Mouse (Mus musculus): Measurements from ENCODE around the gene Rrp15.

DNA sequence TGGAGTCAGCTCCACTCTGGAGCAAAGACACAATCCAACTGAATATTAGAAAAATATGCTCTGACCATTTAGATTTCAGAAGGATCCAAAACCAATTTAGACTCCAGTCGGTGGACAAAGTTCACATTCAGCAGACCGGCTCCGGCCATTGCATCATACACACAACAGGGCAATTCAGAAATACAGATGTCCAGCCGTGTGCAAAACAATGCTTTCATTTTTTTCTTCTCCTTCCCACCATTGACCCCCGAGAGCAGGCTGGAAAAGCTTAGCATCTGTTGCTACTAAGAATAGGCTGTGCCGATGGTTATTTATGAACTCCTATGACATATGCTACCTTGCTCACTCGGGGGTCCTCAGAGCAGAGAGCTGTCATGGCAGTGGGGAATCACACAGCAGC lies 66.6 kb downstream of the Rrp15 start:
- TF ChIP-seq CTCF (conservative IDR thresholded peaks at IDR 0.05; ENCODE audit: low read length) (no peak), POU5F1 (IDR thresholded peaks at IDR 0.05; ENCODE audit: borderline replicate concordance, low read length) (no peak), NANOG (IDR thresholded peaks at IDR 0.05; ENCODE audit: borderline replicate concordance, low read length) (no peak)
